9 mouse cellular contexts compared by ENCODE assay signal in genomic region chr9:91364971-91365501, GRCm38 (mm10). TPM values are rescaled to one million over a fixed set of nuclear protein-coding genes. Genes with fewer than 3 reads are reported as not detected.
DNase-seq lines count a peak whose midpoint lies in the region; ATAC-seq and TF ChIP-seq lines count a peak whose summit lies in the region.
"Had no signal": no experiment of that assay in that cellular context is flagged by ENCODE, and none has a peak within 500 bp of the region (broad histone marks: within the 10 kb centered on the region; RNA-seq: fewer than 3 reads in every experiment).

No protein-coding gene starts in this region.

- H3K4me1 ChIP-seq in E14TG2a.4 (replicated peaks; ENCODE audit: low read depth, low read length), result peaks cover 43% of the 10 kb centered on the region
- peaks cover 26% of the 10 kb centered on the region for H3K4me1 ChIP-seq in embryonic facial prominence, embryonic 15.5 days
- peaks cover 27% of the 10 kb centered on the region for H3K4me1 ChIP-seq in limb, embryonic 15.5 days
- 0 out of 2 replicates have a peak, but pooled peaks cover 4% of the 10 kb centered on the region for H3K4me1 ChIP-seq in stomach, embryonic 14.5 days (ENCODE audit: control insufficient read depth, insufficient read depth, low read length)

- ATAC-seq in embryonic facial prominence, embryonic 15.5 days (ENCODE audit: insufficient number of reproducible peaks, low FRiP score, low TSS enrichment, low read depth), result no peak
- ATAC-seq in limb, embryonic 15.5 days (ENCODE audit: insufficient number of reproducible peaks, low FRiP score, low TSS enrichment, low read depth), result no peak
- ATAC-seq in stomach, embryonic 14.5 days (ENCODE audit: insufficient number of reproducible peaks, insufficient read depth, low FRiP score, low read depth), result peak; percentile 53; the same call in 1 of the 2 replicates
- no peak for ATAC-seq in granulocyte monocyte progenitor cell, adult 5-6 weeks (replicated peaks; ENCODE audit: poor library complexity, severe bottlenecking)

- WGBS in embryonic facial prominence, embryonic 15.5 days, result under 1% methylated on average over 33 of the region's 42 CpGs
- 1% methylated on average over 39 of the region's 42 CpGs for WGBS in limb, embryonic 15.5 days
- WGBS in stomach, embryonic 14.5 days, result under 1% methylated on average over 24 of the region's 42 CpGs

- no peak overlapping the region for H3K9ac ChIP-seq in embryonic facial prominence, embryonic 15.5 days
- H3K9ac ChIP-seq in limb, embryonic 15.5 days, result no peak overlapping the region
- H3K9ac ChIP-seq in stomach, embryonic 14.5 days (replicated peaks; ENCODE audit: low read depth, low read length), result no peak overlapping the region

- H3K4me3 ChIP-seq in E14TG2a.4 (replicated peaks; ENCODE audit: low read length), result peak overlapping the region; percentile 62
- peak overlapping the region; percentile 39 for H3K4me3 ChIP-seq in embryonic facial prominence, embryonic 15.5 days (replicated peaks)
- H3K4me3 ChIP-seq in limb, embryonic 15.5 days, result peak overlapping the region; percentile 35
- H3K4me3 ChIP-seq in stomach, embryonic 14.5 days (ENCODE audit: low read depth, low read length), result peak overlapping the region; percentile 17

- peak; percentile 74 for DNase-seq in ES-CJ7 (ENCODE audit: low read depth, low spot score)
- DNase-seq in layer of hippocampus, adult 8-10 months (ENCODE audit: low spot score in 2 of 2), result no peak
- DNase-seq in spleen, postnatal 36 days (ENCODE audit: low spot score in 2 of 2), result no peak

- H3K27ac ChIP-seq in embryonic facial prominence, embryonic 15.5 days (replicated peaks), result no peak overlapping the region
- no peak overlapping the region for H3K27ac ChIP-seq in limb, embryonic 15.5 days
- no peak overlapping the region for H3K27ac ChIP-seq in stomach, embryonic 14.5 days (ENCODE audit: low read length)

- no peak for TF ChIP-seq CTCF in E14TG2a.4 (conservative IDR thresholded peaks at IDR 0.05; ENCODE audit: low read length)

- no peaks in the 10 kb centered on the region for H3K36me3 ChIP-seq in E14TG2a.4 (ENCODE audit: insufficient read depth, low read length)
- no peaks in the 10 kb centered on the region for H3K36me3 ChIP-seq in embryonic facial prominence, embryonic 15.5 days
- no peaks in the 10 kb centered on the region for H3K36me3 ChIP-seq in limb, embryonic 15.5 days
- H3K36me3 ChIP-seq in stomach, embryonic 14.5 days (ENCODE audit: control insufficient read depth, insufficient read depth, low read length), result no peaks in the 10 kb centered on the region

- H3K9me3 ChIP-seq in E14TG2a.4 (ENCODE audit: low read length), result no peaks in the 10 kb centered on the region
- no peaks in the 10 kb centered on the region for H3K9me3 ChIP-seq in embryonic facial prominence, embryonic 15.5 days (replicated peaks)
- no peaks in the 10 kb centered on the region for H3K9me3 ChIP-seq in limb, embryonic 15.5 days
- no peaks in the 10 kb centered on the region for H3K9me3 ChIP-seq in stomach, embryonic 14.5 days (ENCODE audit: control insufficient read depth, low read depth, low read length)

- H3K4me2 ChIP-seq in embryonic facial prominence, embryonic 15.5 days (replicated peaks), result peak overlapping the region; percentile 46
- H3K4me2 ChIP-seq in limb, embryonic 15.5 days, result peak overlapping the region; percentile 46
- H3K4me2 ChIP-seq in stomach, embryonic 14.5 days (replicated peaks; ENCODE audit: low read depth, low read length), result peak overlapping the region; percentile 14; the same call in 1 of the 2 replicates

- H3K27me3 ChIP-seq in E14TG2a.4 (ENCODE audit: insufficient read depth, low read length), result peaks cover 89% of the 10 kb centered on the region
- H3K27me3 ChIP-seq in embryonic facial prominence, embryonic 15.5 days, result peaks cover 88% of the 10 kb centered on the region
- peaks cover 91% of the 10 kb centered on the region for H3K27me3 ChIP-seq in limb, embryonic 15.5 days
- H3K27me3 ChIP-seq in stomach, embryonic 14.5 days (ENCODE audit: control insufficient read depth, insufficient read depth, low read length), result peaks cover 52% of the 10 kb centered on the region

RNA-seq across cellular contexts. Expression of gene Zic1, which starts 0.6 kb away (rescaled TPM):
- 0.26 and 0.61 TPM in 2 replicates for polyA plus RNA-seq in embryonic facial prominence, embryonic 15.5 days (2015; fragmentation: Nextera tagmentation; extraction: Ambion mirVana)
- polyA plus RNA-seq in limb, embryonic 15.5 days (2015; fragmentation: Nextera tagmentation; extraction: Ambion mirVana), result 0.14 and 0.15 TPM in 2 replicates
- not detected in 2 replicates for polyA plus RNA-seq in stomach, embryonic 14.5 days (2014; fragmentation: Nextera tagmentation; extraction: Ambion mirVana)
- 10 to 100 TPM in 3 of 4 experiments, 1 to 10 TPM in 1; 9.9 to 13.1 (median 11.2) TPM for total RNA-seq in layer of hippocampus, adult 8-10 months (2022)
- total RNA-seq in granulocyte monocyte progenitor cell, adult 5-6 weeks (2014; fragmentation: Nextera tagmentation), result not detected in 2 replicates
- total RNA-seq in granulocyte monocyte progenitor cell, adult 5-6 weeks (2017), result not detected in 2 replicates
- total RNA-seq: common myeloid progenitor, adult 5-6 weeks had no signal

RNA-seq across cellular contexts. Expression of gene Zic4, which starts 2.8 kb away (rescaled TPM):
- 0.64 and 1.5 TPM in 2 replicates for polyA plus RNA-seq in embryonic facial prominence, embryonic 15.5 days (2015; fragmentation: Nextera tagmentation; extraction: Ambion mirVana)
- polyA plus RNA-seq in limb, embryonic 15.5 days (2015; fragmentation: Nextera tagmentation; extraction: Ambion mirVana), result 0.21 and 0.24 TPM in 2 replicates
- not detected in 2 replicates for polyA plus RNA-seq in stomach, embryonic 14.5 days (2014; fragmentation: Nextera tagmentation; extraction: Ambion mirVana)
- 1 to 10 TPM; 2.7 to 4.8 (median 3.5) TPM for total RNA-seq in layer of hippocampus, adult 8-10 months (2022)
- total RNA-seq in granulocyte monocyte progenitor cell, adult 5-6 weeks (2014; fragmentation: Nextera tagmentation), result not detected in 2 replicates
- not detected in 2 replicates for total RNA-seq in granulocyte monocyte progenitor cell, adult 5-6 weeks (2017)
- total RNA-seq: common myeloid progenitor, adult 5-6 weeks had no signal
